Mouse (Mus musculus): ENCODE measurements at regions not wholly inside any gene's neighbourhood (a gene's known extent, or its start where the extent isn't known, plus 50 kb on each side); places are given as distances from the start of the nearest gene placed in this dataset.
"Not testable (repeated sequence)": the region's sequence is repeated elsewhere in the genome, so short reads cannot be mapped to it uniquely, and the experiment has no call there.

DNA sequence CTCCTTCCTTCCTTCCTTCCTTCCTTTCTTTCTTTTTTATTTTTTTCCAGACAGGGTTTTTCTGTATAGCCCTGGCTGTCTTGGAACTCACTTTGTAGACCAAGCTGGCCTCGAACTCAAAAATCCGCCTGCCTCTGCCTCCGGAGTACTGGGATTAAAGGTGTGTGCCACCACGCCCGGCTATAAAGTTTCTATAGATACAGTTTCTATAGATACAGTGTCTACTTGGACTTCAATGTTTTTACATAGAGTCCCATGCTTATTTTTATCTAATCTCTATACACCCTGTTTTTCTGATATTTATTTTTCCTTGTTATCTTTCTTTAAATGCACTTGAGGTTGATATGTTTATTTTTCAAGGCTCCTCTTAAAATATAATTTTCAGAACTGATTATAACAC is 364.0 kb downstream of the Sfmbt2 start:
- not testable (repeated sequence) for TF ChIP-seq MAX (IDR thresholded peaks at IDR 0.05); CTCF (IDR thresholded peaks at IDR 0.05; ENCODE audit: control insufficient read depth, insufficient read depth, insufficient read length); MYOG (IDR thresholded peaks at IDR 0.05; ENCODE audit: control insufficient read depth, extremely low read depth, insufficient read length); USF1 (IDR thresholded peaks at IDR 0.05; ENCODE audit: low read depth); FOSL1 (IDR thresholded peaks at IDR 0.05; ENCODE audit: insufficient read depth, low read length, poor library complexity, severe bottlenecking); MYOD1 (IDR thresholded peaks at IDR 0.05; ENCODE audit: control insufficient read depth, insufficient read length, low read depth); CEBPB (IDR thresholded peaks at IDR 0.05; ENCODE audit: low read depth)

All from C2C12 (cell line).